Mouse (Mus musculus): ENCODE results near the gene Olfr643. TPM values are rescaled to one million over a fixed set of nuclear protein-coding genes. Genes with fewer than 3 reads are reported as not detected.
"Not testable (repeated sequence)": the region's sequence is repeated elsewhere in the genome, so short reads cannot be mapped to it uniquely, and the experiment has no call there.

The Olfr643 gene
- polyA plus RNA-seq, 1 experiment from 2014 or later, result not detected

DNA sequence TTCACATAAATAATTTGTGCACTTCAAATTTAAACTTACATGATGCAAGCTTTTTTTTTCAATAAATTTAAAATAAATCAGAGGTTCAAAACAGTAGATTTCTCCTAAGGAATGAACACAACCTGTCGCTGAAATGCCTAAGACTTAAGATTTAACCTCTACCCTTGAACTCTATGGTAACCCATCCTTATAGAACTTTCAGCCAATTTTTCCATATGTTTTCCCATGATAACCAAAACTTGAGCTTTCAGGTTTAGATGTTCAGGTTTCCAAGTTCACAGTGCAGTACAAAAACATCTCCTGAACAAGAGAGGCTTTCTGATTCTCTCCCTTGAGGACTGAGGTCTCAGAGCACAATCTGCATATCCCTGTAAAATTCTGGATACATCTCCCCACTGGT lies 166.4 kb downstream of the Olfr643 start, which contains the start of gene Olfr635:
Gene Olfr635, plus strand, starts transcription at position 301 of the 400 bp plus-strand sequence.
- no peak for ATAC-seq
- Histone ChIP-seq H3K27me3 (ENCODE audit: control insufficient read depth, insufficient read depth, low read depth, low read length) (no peaks in the 10 kb centered on the region), H3K9me3 (replicated peaks; ENCODE audit: control insufficient read depth, low read length, poor library complexity, severe bottlenecking) (no peaks in the 10 kb centered on the region), H3K4me2 (ENCODE audit: low read length) (no peak within 1 kb of the TSS), H3K4me3 (ENCODE audit: low read depth, low read length) (no peak within 1 kb of the TSS), H3K9ac (ENCODE audit: low read depth, low read length) (no peak within 1 kb of the TSS), H3K4me1 (ENCODE audit: control insufficient read depth, insufficient read depth, low read length) (no peaks in the 10 kb centered on the region), H3K27ac (ENCODE audit: low read length) (no peak within 1 kb of the TSS), H3K36me3 (ENCODE audit: control insufficient read depth, insufficient read depth, low read length) (no peaks in the 10 kb centered on the region)
- 63% methylated on average over 1 of the region's 1 CpGs for WGBS

DNA sequence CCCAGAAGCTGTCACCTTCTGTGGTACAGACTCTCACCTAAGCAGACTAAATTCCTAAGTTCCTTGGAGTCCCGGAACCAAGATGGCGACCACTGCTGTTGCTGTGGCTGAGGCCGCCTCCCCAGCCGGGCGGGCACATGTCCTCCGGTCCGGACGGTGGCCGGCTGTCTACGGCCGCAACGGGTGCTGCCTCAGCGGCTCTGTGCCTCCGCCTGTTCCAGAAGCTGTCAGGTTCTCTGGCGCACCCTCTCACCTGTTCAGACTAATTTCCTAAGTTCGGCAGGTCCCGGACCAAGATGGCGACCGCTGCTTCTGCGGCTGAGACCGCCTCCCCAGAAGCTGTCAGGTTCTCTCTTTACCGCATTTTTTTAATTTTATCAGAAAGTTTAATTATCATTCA lies 170.3 kb downstream of the Olfr643 start:
- H3K27ac ChIP-seq (ENCODE audit: low read length); H3K4me2 ChIP-seq (ENCODE audit: low read length); H3K27me3 ChIP-seq (ENCODE audit: control insufficient read depth, insufficient read depth, low read depth, low read length); H3K9ac ChIP-seq (ENCODE audit: low read depth, low read length); H3K4me3 ChIP-seq (ENCODE audit: low read depth, low read length); H3K9me3 ChIP-seq (replicated peaks; ENCODE audit: control insufficient read depth, low read length, poor library complexity, severe bottlenecking); ATAC-seq; H3K36me3 ChIP-seq (ENCODE audit: control insufficient read depth, insufficient read depth, low read length); H3K4me1 ChIP-seq (ENCODE audit: control insufficient read depth, insufficient read depth, low read length): not testable (repeated sequence)
- WGBS, result 97% methylated on average over 22 of the region's 22 CpGs

Other genes starting within 250 kb of the Olfr643 start
- gene Olfr64, start 242.9 kb downstream of the Olfr643 start, polyA plus RNA-seq (2015; fragmentation: Nextera tagmentation; extraction: Ambion mirVana), result not detected in 2 replicates
- gene Olfr65, start 233.9 kb downstream of the Olfr643 start, polyA plus RNA-seq (2015; fragmentation: Nextera tagmentation; extraction: Ambion mirVana), result not detected in 2 replicates
- not detected in 2 replicates for gene Olfr631, start 208.6 kb downstream of the Olfr643 start, polyA plus RNA-seq (2015; fragmentation: Nextera tagmentation; extraction: Ambion mirVana)
- gene Olfr632, start 203.1 kb downstream of the Olfr643 start, polyA plus RNA-seq (2015; fragmentation: Nextera tagmentation; extraction: Ambion mirVana), result not detected in 2 replicates
- gene Olfr633, start 193.0 kb downstream of the Olfr643 start, polyA plus RNA-seq (2015; fragmentation: Nextera tagmentation; extraction: Ambion mirVana), result not detected in 2 replicates
- 0.03 TPM in 1 of 2 replicates, not detected in the other for gene Olfr635, start 166.3 kb downstream of the Olfr643 start, polyA plus RNA-seq (2015; fragmentation: Nextera tagmentation; extraction: Ambion mirVana)
- not detected in 2 replicates for gene Olfr638, start 138.7 kb downstream of the Olfr643 start, polyA plus RNA-seq (2015; fragmentation: Nextera tagmentation; extraction: Ambion mirVana)
- 0.04 TPM in 1 of 2 replicates, not detected in the other for gene Olfr639, start 120.1 kb downstream of the Olfr643 start, polyA plus RNA-seq (2015; fragmentation: Nextera tagmentation; extraction: Ambion mirVana)
- not detected in 2 replicates for gene Olfr640, start 111.8 kb downstream of the Olfr643 start, polyA plus RNA-seq (2015; fragmentation: Nextera tagmentation; extraction: Ambion mirVana)
- gene Olfr641, start 102.0 kb downstream of the Olfr643 start, polyA plus RNA-seq (2015; fragmentation: Nextera tagmentation; extraction: Ambion mirVana), result not detected in 2 replicates
- not detected in 2 replicates for gene Olfr642, start 84.7 kb downstream of the Olfr643 start, polyA plus RNA-seq (2015; fragmentation: Nextera tagmentation; extraction: Ambion mirVana)
- gene 4930516K23Rik, start 76.0 kb downstream of the Olfr643 start, polyA plus RNA-seq (2015; fragmentation: Nextera tagmentation; extraction: Ambion mirVana), result not detected in 2 replicates
- not detected in 2 replicates for gene Olfr644, start 65.5 kb downstream of the Olfr643 start, polyA plus RNA-seq (2015; fragmentation: Nextera tagmentation; extraction: Ambion mirVana)
- gene Olfr645, start 51.9 kb downstream of the Olfr643 start, polyA plus RNA-seq (2015; fragmentation: Nextera tagmentation; extraction: Ambion mirVana), result not detected in 2 replicates
- gene Olfr646, start 32.5 kb downstream of the Olfr643 start, polyA plus RNA-seq (2015; fragmentation: Nextera tagmentation; extraction: Ambion mirVana), result not detected in 2 replicates
- gene Ubqln5, start 7.6 kb downstream of the Olfr643 start, polyA plus RNA-seq (2015; fragmentation: Nextera tagmentation; extraction: Ambion mirVana), result not detected in 2 replicates
- not detected in 2 replicates for gene Ubqln3, start 5.9 kb upstream of the Olfr643 start, polyA plus RNA-seq (2015; fragmentation: Nextera tagmentation; extraction: Ambion mirVana)
- gene Ubqlnl, start 13.2 kb upstream of the Olfr643 start, polyA plus RNA-seq (2015; fragmentation: Nextera tagmentation; extraction: Ambion mirVana), result not detected in 2 replicates
- gene Olfm5, start 27.4 kb upstream of the Olfr643 start, polyA plus RNA-seq (2015; fragmentation: Nextera tagmentation; extraction: Ambion mirVana), result not detected in 2 replicates
- 0.66 and 0.67 TPM in 2 replicates for gene Olfr648, start 46.0 kb upstream of the Olfr643 start, polyA plus RNA-seq (2015; fragmentation: Nextera tagmentation; extraction: Ambion mirVana)
- gene Olfr649, start 58.6 kb upstream of the Olfr643 start, polyA plus RNA-seq (2015; fragmentation: Nextera tagmentation; extraction: Ambion mirVana), result not detected in 2 replicates
- gene Trim6, start 81.4 kb upstream of the Olfr643 start, polyA plus RNA-seq (2015; fragmentation: Nextera tagmentation; extraction: Ambion mirVana), result 0.35 and 0.46 TPM in 2 replicates
- 0.76 and 0.89 TPM in 2 replicates for gene Trim34a, start 107.1 kb upstream of the Olfr643 start, polyA plus RNA-seq (2015; fragmentation: Nextera tagmentation; extraction: Ambion mirVana)
- gene Trim5, start 150.7 kb upstream of the Olfr643 start, polyA plus RNA-seq (2015; fragmentation: Nextera tagmentation; extraction: Ambion mirVana), result 0.12 and 0.21 TPM in 2 replicates
- 1.6 and 1.7 TPM in 2 replicates for gene Trim12a, start 178.1 kb upstream of the Olfr643 start, polyA plus RNA-seq (2015; fragmentation: Nextera tagmentation; extraction: Ambion mirVana)
- gene Trim34b, start 192.1 kb upstream of the Olfr643 start, polyA plus RNA-seq (2015; fragmentation: Nextera tagmentation; extraction: Ambion mirVana), result not detected in 2 replicates
- gene Trim12c, start 216.0 kb upstream of the Olfr643 start, polyA plus RNA-seq (2015; fragmentation: Nextera tagmentation; extraction: Ambion mirVana), result 1.4 and 1.5 TPM in 2 replicates
- not detected in 2 replicates for gene Trim30b, start 232.5 kb upstream of the Olfr643 start, polyA plus RNA-seq (2015; fragmentation: Nextera tagmentation; extraction: Ambion mirVana)